In the genomic region with DNA sequence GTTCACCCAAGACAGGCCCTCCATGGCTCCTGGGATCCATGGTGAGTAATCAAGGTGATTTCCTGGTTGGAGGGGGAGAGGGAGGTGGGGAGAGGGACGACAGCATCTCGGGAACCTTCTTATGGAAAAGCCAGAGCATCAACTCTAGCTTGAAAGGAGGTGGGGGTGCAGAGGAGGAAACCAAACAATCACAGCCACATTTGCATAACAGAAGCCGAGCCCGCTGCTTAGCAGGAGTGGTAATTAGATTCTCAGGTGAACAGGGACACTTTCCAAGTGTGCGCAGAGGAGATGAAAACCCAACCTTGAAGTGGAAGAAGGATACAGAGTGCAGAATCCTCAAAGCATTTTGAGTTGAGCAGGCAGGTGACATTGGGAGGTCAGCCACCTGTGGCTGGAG, we compare ENCODE assay signal across 26 mouse cellular contexts. TPM values are rescaled to one million over a fixed set of nuclear protein-coding genes. Genes with fewer than 3 reads are reported as not detected.
"Had no signal": no experiment of that assay in that cellular context is flagged by ENCODE, and none has a peak within 500 bp of the region (broad histone marks: within the 10 kb centered on the region; RNA-seq: fewer than 3 reads in every experiment).

No protein-coding gene starts in this region.

- H3K9me3 ChIP-seq: kidney, embryonic 15.5 days; limb, embryonic 10.5 days; liver, embryonic 15.5 days; lung, embryonic 15.5 days; midbrain, embryonic 15.5 days; stomach, embryonic 15.5 days had no signal

- H3K4me2 ChIP-seq: kidney, embryonic 15.5 days; limb, embryonic 13.5 days; liver, embryonic 12.5 days; liver, embryonic 15.5 days; lung, embryonic 15.5 days; midbrain, embryonic 12.5 days; midbrain, embryonic 15.5 days; neural tube, embryonic 13.5 days; stomach, embryonic 15.5 days had no signal

- H3K9ac ChIP-seq: kidney, embryonic 15.5 days; limb, embryonic 13.5 days; liver, embryonic 12.5 days; liver, embryonic 15.5 days; lung, embryonic 15.5 days; midbrain, embryonic 12.5 days; midbrain, embryonic 15.5 days; neural tube, embryonic 13.5 days; stomach, embryonic 15.5 days had no signal

- H3K27ac ChIP-seq: kidney, embryonic 15.5 days; limb, embryonic 10.5 days; limb, embryonic 13.5 days; liver, embryonic 12.5 days; liver, embryonic 15.5 days; lung, embryonic 15.5 days; midbrain, embryonic 12.5 days; midbrain, embryonic 15.5 days; neural tube, embryonic 13.5 days; stomach, embryonic 15.5 days had no signal

- H3K4me1 ChIP-seq: kidney, embryonic 15.5 days; limb, embryonic 13.5 days; liver, embryonic 12.5 days; liver, embryonic 15.5 days; midbrain, embryonic 12.5 days; stomach, embryonic 15.5 days had no signal

- ATAC-seq: liver, embryonic 12.5 days had no signal

- H3K4me3 ChIP-seq: kidney, embryonic 15.5 days; limb, embryonic 10.5 days; limb, embryonic 13.5 days; liver, embryonic 12.5 days; liver, embryonic 15.5 days; lung, embryonic 15.5 days; midbrain, embryonic 12.5 days; midbrain, embryonic 15.5 days; myocyte; neural tube, embryonic 13.5 days; stomach, embryonic 15.5 days had no signal

- H3K36me3 ChIP-seq: kidney, embryonic 15.5 days; limb, embryonic 10.5 days; limb, embryonic 13.5 days; liver, embryonic 12.5 days; liver, embryonic 15.5 days; lung, embryonic 15.5 days; midbrain, embryonic 12.5 days; midbrain, embryonic 15.5 days; neural tube, embryonic 13.5 days; stomach, embryonic 15.5 days had no signal

- DNase-seq: kidney, adult 8-10 months; kidney, postnatal 14 days; kidney, postnatal 4 days; liver; lung, adult 18-20 months; lung, postnatal 10 days; lung, postnatal 4 days; retina, postnatal 1 day; right cerebral cortex, postnatal 25 days; spleen, adult 18-20 months; thymus, postnatal 25 days had no signal

- H3K27me3 ChIP-seq: kidney, embryonic 15.5 days; liver, embryonic 15.5 days; lung, embryonic 15.5 days; midbrain, embryonic 12.5 days; midbrain, embryonic 15.5 days; neural tube, embryonic 13.5 days; stomach, embryonic 15.5 days had no signal

RNA-seq across cellular contexts. Expression of gene Lrrn2, which starts 29.3 kb away (rescaled TPM):
- total RNA-seq: megakaryocyte progenitor cell, adult 5-6 weeks; megakaryocyte-erythroid progenitor cell, adult 5-6 weeks; monocyte, adult 5-6 weeks; neutrophil, adult 5-6 weeks had no signal
